Mouse (Mus musculus) spleen, embryonic (tissue): ENCODE data around the gene Agl.

Experiments used
- CTCF ChIA-PET: fragments of 350-600 bp; sonication (Branson Sonifier 250); formaldehyde crosslinking; loops from one replicate; lab custom pipeline; 2022; lab: Charles Lee

The Agl gene

DNA sequence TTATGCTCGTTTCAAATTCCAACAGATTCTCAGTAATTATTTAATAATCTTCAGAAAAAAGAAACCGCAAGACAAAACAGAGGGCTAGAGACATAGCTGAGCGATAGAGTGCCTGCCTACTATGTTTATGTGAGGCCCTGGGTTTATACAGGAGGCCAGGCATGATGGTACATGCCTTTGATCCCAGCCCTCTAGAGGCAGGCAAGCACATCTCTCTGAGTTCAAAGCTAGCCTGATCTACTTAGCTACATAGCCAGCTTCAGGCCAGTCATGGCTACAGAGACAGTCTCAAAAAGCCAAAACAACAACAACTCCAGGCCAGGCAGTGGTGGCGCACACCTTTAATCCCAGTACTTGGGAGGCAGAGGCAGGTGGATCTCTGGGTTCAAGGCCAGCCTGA is 106.4 kb downstream of the Agl start:
- CTCF ChIA-PET = interaction anchor here (0.6 kb wide), 1 partner anchor 109 kb away, joined by 4 read pairs; no protein-coding TSS in a partner anchor

GRCm38 (mm10) chr3:116698786-116699185 is 109.2 kb downstream of the Agl start:
- CTCF ChIA-PET = no interaction called here

GRCm38 (mm10) chr3:116695666-116695985 is 112.3 kb downstream of the Agl start:
- CTCF ChIA-PET = no interaction called here

GRCm38 (mm10) chr3:116694955-116695665 is 112.9 kb downstream of the Agl start:
- CTCF ChIA-PET = no interaction called here

GRCm38 (mm10) chr3:116694312-116694711 is 113.7 kb downstream of the Agl start:
- CTCF ChIA-PET = no interaction called here
